Mouse (Mus musculus) urinary bladder, adult 2 months (tissue): ENCODE results near the gene Gm28043. TPM values are rescaled to one million over a fixed set of nuclear protein-coding genes. Genes with fewer than 3 reads are reported as not detected.
"Not testable (repeated sequence)": the region's sequence is repeated elsewhere in the genome, so short reads cannot be mapped to it uniquely, and the experiment has no call there.

ENCODE experiments used
- DNase-seq: peaks from one replicate; pipeline ENCODE4 v3.0.0; 2022; ENCODE audit warnings: low spot score
- polyA plus RNA-seq: library from polyadenylated mRNA; depleted of rRNA; stranded (reverse); fragments of >200 nt; gene quantifications from 2 replicates; pipeline ENCODE4 v1.2.3, GENCODE M21; 2012

Gene Gm28043
- polyA plus RNA-seq, 1 experiment, result 1.7 TPM

- DNase-seq, result no peak
These were observed 97.2 kb downstream of the Gm28043 start for GRCm38 (mm10) chr17:29711745-29712431.

- DNase-seq, result no peak
These were observed 97.9 kb downstream of the Gm28043 start for GRCm38 (mm10) chr17:29712565-29712964.

GRCm38 (mm10) chr17:29713734-29714133 lies 99.1 kb downstream of the Gm28043 start:
- DNase-seq, result not testable (repeated sequence)

GRCm38 (mm10) chr17:29716732-29717445 lies 102.2 kb downstream of the Gm28043 start, which contains the start of gene Ccdc167:
Gene Ccdc167 (minus strand): TSS chr17:29717044.
- DNase-seq, result peak; percentile 87

GRCm38 (mm10) chr17:29718660-29719059 lies 104.0 kb downstream of the Gm28043 start:
- DNase-seq, result no peak

GRCm38 (mm10) chr17:29719628-29720575 lies 105.2 kb downstream of the Gm28043 start:
- DNase-seq, result no peak

- no peak for DNase-seq
These were observed 106.2 kb downstream of the Gm28043 start for GRCm38 (mm10) chr17:29720755-29721365.

- DNase-seq, result no peak
These were observed 109.9 kb downstream of the Gm28043 start for GRCm38 (mm10) chr17:29724610-29725009.

- no peak for DNase-seq
These were observed 110.4 kb downstream of the Gm28043 start for GRCm38 (mm10) chr17:29725027-29725620.

- no peak for DNase-seq
These were observed 113.4 kb downstream of the Gm28043 start for GRCm38 (mm10) chr17:29728082-29728481.

- no peak for DNase-seq
These were observed 116.0 kb downstream of the Gm28043 start for GRCm38 (mm10) chr17:29730510-29731265.

- no peak for DNase-seq
These were observed 116.7 kb downstream of the Gm28043 start for GRCm38 (mm10) chr17:29731266-29731952.

GRCm38 (mm10) chr17:29731953-29732325 lies 117.3 kb downstream of the Gm28043 start:
- DNase-seq, result no peak

- DNase-seq, result no peak
These were observed 117.8 kb downstream of the Gm28043 start for GRCm38 (mm10) chr17:29732522-29732921.

- DNase-seq, result no peak
These were observed 121.9 kb downstream of the Gm28043 start for GRCm38 (mm10) chr17:29736448-29737014.

GRCm38 (mm10) chr17:29737849-29738804 lies 123.5 kb downstream of the Gm28043 start:
- DNase-seq, result no peak

GRCm38 (mm10) chr17:29747466-29747865 lies 132.8 kb downstream of the Gm28043 start:
- DNase-seq, result no peak
